Mouse (Mus musculus): Measurements from ENCODE around the gene Mical1.

GRCm38 (mm10) chr10:41500941-41501340 lies 24.8 kb downstream of the Mical1 start:
- TF ChIP-seq CTCF (IDR thresholded peaks at IDR 0.05; ENCODE audit: low read depth): no peak
- no peak for TF ChIP-seq EP300 (IDR thresholded peaks at IDR 0.05; ENCODE audit: low read depth)
